Mouse (Mus musculus) B cell, adult 67 days (primary cell): ENCODE data around the gene Zfp260. TPM values are rescaled to one million over a fixed set of nuclear protein-coding genes. Genes with fewer than 3 reads are reported as not detected.

Source experiments
- total RNA-seq, 2 experiments: library from RNA; stranded (reverse); gene quantifications; 4 replicates each; pipeline ENCODE4 v1.2.4; 2023

The Zfp260 gene
- 10 to 100 TPM; 33.0 to 37.9 TPM for total RNA-seq

GRCm38 (mm10) chr7:30094646-30095429, at the start of gene Zfp260:
Gene Zfp260 (plus strand): TSS chr7:30094777.

GRCm38 (mm10) chr7:30050882-30051548, 43.6 kb upstream of the Zfp260 start, which contains the start of gene Zfp14:
Gene Zfp14 (minus strand): TSS chr7:30051380.

GRCm38 (mm10) chr7:30072146-30073028, 22.2 kb upstream of the Zfp260 start, which contains the start of gene Zfp82:
Gene Zfp82 (minus strand): TSS chr7:30072900.

GRCm38 (mm10) chr7:30090092-30090969, 4.2 kb upstream of the Zfp260 start, which contains the start of the genes Gm26920 and Zfp566:
Gene Gm26920 (minus strand): TSS chr7:30090410.
Gene Zfp566 (minus strand): TSS chr7:30090527.

GRCm38 (mm10) chr7:30121308-30122187, 27.0 kb downstream of the Zfp260 start, which contains the start of gene Zfp382:
Gene Zfp382 (plus strand): TSS chr7:30121942.

Other genes with a start within 250 kb of the Zfp260 start
- 1 to 10 TPM; 3.9 to 5.1 TPM for gene Zfp940, start 241.1 kb upstream of the Zfp260 start, total RNA-seq
- gene Zfp420, start 234.8 kb upstream of the Zfp260 start, total RNA-seq = 10 to 100 TPM; 14.2 to 17.1 TPM
- 10 to 100 TPM in 1 of 2 experiments, 1 to 10 TPM in 1; 9.9 to 14.7 TPM for gene Zfp27, start 188.2 kb upstream of the Zfp260 start, total RNA-seq
- gene Zfp383, start 186.6 kb upstream of the Zfp260 start, total RNA-seq = 1 to 10 TPM; 6.1 to 6.6 TPM
- gene Zfp74, start 140.7 kb upstream of the Zfp260 start, total RNA-seq = 10 to 100 TPM; 10.6 to 12.3 TPM
- gene Zfp568, start 110.8 kb upstream of the Zfp260 start, total RNA-seq = 10 to 100 TPM; 17.1 to 24.5 TPM
- 1 to 10 TPM; 4.7 to 5.9 TPM for gene Zfp14, start 43.4 kb upstream of the Zfp260 start, total RNA-seq
- 1 to 10 TPM; 5.9 to 7.3 TPM for gene Zfp82, start 21.9 kb upstream of the Zfp260 start, total RNA-seq
- not detected for gene Gm26920, start 4.4 kb upstream of the Zfp260 start, total RNA-seq
- 10 to 100 TPM in 1 of 2 experiments, 1 to 10 TPM in 1; 7.1 to 12.0 TPM for gene Zfp566, start 4.2 kb upstream of the Zfp260 start, total RNA-seq
- gene Zfp382, start 27.2 kb downstream of the Zfp260 start, total RNA-seq = 10 to 100 TPM; 14.4 to 18.9 TPM
- 10 to 100 TPM; 50.1 to 55.0 TPM for gene Zfp146, start 75.0 kb downstream of the Zfp260 start, total RNA-seq
- gene Cox7a1, start 89.4 kb downstream of the Zfp260 start, total RNA-seq = not detected
- gene Capns1, start 104.0 kb downstream of the Zfp260 start, total RNA-seq = 100 to 1,000 TPM; 183 to 185 TPM
- gene Polr2i, start 137.2 kb downstream of the Zfp260 start, total RNA-seq = 10 to 100 TPM; 46.5 to 48.1 TPM
- gene Tbcb, start 137.5 kb downstream of the Zfp260 start, total RNA-seq = 10 to 100 TPM; 35.6 to 44.1 TPM
- not detected for gene Ovol3, start 140.9 kb downstream of the Zfp260 start, total RNA-seq
- gene Thap8, start 185.3 kb downstream of the Zfp260 start, total RNA-seq = 1 to 10 TPM; 2.1 to 2.4 TPM
- gene Wdr62, start 185.6 kb downstream of the Zfp260 start, total RNA-seq = 1 to 10 TPM; 4.6 to 9.2 TPM
- not detected for gene Clip3, start 197.0 kb downstream of the Zfp260 start, total RNA-seq
- 10 to 100 TPM; 63.1 to 67.2 TPM for gene Alkbh6, start 213.9 kb downstream of the Zfp260 start, total RNA-seq
- gene Syne4, start 220.0 kb downstream of the Zfp260 start, total RNA-seq = 1 to 10 TPM; 2.2 to 3.6 TPM
- gene E130208F15Rik, start 227.0 kb downstream of the Zfp260 start, total RNA-seq = 1 to 10 TPM; 3.9 to 6.6 TPM
- gene Sdhaf1, start 229.1 kb downstream of the Zfp260 start, total RNA-seq = 10 to 100 TPM; 11.4 to 20.5 TPM